Mouse (Mus musculus) heart, adult 9 months (tissue): Measurements from ENCODE around the gene Eng.

ENCODE experiments used
- DNase-seq, 2 experiments: peaks; one replicate each; pipeline ENCODE4 v3.0.0; 2022; ENCODE audit warnings: low spot score in 2 of 2

Gene Eng

DNA sequence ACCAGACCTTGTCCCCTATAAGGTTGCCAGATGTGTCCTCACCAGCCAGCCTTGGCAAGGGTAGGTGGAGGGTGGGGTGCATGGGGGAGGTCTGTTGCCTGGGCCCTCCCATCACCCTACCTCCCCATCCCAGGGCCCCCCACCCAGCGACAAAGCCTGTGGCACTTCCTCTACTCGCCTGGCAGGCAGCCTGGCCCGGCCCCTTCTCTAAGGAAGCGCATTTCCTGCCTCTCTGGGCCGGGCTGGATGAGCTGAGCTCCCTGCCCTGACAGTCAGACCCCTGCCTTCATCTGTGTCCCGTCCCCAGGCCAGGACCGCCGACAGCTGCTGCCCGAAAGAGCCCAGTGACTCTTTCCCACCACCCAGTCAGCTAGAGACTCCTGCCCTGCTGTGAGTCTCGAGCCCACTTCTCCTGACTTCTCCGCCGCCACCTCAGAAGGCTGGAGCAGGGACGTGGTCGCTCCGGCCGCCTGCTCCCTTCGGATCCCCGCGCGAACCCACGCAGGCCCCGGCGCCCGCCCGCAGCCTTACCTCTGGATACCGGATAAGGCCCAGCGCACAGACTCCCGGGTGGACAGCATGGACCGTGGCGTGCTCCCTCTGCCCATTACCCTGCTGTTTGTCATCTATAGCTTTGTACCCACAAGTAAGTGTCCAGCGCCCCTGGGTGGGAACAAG, at the start of gene Eng:
TSS of gene Eng (plus strand) at position 217 of the 678 bp plus-strand sequence.
- peak; percentile 90 to 93 for DNase-seq

DNA sequence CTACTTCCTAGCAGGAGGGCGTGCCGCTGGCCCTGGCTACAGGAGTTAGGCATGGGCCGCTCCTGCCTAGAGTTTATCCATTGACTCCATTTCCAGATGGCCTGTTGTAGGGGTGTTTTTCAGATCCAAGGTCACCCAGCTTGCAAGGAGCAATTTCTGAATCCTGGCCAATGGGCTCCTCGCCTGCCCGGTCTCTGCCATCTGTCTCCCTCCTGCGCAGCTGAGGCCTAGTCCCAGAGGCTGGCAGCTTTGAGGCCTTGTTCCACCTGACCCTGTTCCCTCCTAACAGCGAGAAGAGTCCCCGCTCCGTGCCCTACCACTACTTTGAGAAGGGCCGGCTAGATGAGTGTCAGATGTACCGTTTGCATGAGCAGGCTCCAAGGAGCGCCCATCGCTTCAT, 49.7 kb upstream of the Eng start:
- DNase-seq = no peak

DNA sequence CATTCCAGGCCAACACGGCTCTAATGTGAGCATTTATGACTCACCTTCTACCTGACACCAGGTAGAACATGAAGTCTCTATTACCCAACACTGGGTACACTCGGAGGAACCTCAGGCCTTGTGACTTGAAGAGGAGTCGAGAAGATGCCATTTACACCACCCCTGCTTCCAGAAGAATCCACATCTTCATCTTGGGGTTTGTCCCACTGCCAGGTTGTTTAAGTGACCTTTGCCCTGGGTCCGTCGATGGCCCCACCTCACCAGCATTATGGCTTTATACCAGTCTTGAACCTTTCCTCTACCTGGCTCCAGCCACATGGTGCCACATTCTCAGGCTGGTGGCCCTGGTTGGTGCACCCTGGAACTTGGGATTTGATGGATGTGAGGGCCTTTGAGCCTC, 49.1 kb upstream of the Eng start:
- DNase-seq = no peak

DNA sequence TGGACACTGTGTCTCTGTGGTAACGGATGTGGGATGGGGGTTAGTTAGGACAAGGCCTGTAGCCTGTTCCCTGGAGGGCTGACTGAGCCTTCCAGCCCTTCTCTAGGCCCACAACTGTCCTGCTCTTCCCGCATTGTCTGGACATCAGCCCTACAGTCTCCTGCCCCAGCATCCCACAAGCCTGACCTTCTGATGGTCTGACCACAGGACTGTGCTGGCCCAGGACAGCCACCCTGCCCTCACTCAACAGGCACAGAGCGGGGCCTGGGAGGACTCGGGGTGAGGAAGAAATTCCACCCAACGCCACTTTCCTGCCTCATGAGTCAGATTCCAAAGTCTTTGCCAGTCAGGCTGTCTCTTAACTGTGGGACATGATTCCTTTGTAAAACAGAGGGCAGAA, 48.7 kb upstream of the Eng start:
- no peak for DNase-seq

DNA sequence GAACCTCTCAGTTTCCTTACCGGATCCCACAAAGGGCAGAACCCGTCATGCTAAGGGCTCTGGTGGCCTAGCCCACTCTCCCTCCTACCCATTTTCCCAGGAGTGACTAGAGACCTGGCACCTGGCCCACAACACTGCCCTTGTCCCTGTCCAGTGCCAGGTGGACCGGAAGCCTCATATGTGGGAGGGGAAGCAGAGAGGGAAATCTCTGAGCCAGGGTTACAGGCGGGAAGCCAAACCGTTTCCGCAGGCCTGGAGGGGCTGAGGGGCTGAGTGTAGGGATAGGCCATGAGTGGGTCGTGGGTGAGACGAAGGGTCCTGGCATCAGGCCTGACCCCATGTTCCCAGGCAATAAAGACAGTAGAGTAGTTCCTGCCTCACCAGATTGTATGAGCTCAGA, 47.9 kb upstream of the Eng start:
- peak in 1 of 2 experiments; percentile 55 for DNase-seq

DNA sequence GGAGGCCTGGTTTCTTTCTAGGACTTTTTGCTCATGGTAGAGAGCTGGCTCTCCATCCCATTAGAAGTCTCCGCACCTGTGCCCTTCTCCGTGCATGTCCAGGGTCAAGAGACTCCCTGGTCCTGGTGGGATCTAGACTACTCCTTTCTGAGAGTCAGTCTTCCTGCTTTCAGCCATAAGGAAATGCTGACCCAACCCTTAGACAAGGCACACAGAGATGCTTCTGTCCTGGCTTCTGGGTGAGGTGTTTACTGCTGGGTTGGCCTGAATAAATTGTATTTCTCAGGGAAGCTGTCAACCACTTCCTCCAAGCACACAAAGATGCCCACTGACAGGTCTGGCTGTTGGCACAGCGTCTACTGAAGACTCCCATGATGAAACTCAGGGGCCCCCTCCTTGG, 47.0 kb upstream of the Eng start, which contains the start of gene St6galnac6:
TSS of gene St6galnac6 (plus strand) at position 301 of the 400 bp plus-strand sequence.
- no peak for DNase-seq

DNA sequence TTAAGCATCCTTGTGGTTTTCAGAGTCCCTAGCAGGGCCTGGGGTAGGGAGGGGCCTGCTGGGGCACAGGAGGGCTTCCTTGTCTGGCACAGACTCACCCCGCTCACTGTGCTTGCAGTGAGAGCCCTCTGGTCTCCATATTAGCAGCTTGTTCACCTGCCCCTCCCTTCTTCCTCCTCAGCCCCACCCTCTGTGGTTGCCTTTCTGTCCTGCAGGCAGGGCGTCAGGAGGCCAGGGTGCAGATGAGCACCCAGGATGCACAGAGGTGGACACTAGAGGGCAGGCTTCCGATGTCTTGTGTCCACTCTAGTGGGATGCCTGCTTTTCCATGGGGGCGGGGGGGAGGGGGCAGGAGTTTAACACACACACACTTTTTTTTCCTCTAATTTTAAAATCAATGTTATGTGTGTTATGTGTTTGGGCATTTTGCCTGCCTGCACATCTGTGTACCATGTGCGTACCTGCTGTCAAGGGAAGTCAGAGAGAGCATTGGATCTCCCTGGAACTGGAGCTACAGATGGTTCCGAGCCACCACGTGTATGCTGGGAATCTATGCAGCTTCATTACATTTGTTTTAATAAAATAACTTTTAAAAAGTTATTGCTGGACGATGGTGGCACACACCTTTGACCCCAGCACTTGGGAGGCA, 44.9 kb upstream of the Eng start:
- DNase-seq = no peak

DNA sequence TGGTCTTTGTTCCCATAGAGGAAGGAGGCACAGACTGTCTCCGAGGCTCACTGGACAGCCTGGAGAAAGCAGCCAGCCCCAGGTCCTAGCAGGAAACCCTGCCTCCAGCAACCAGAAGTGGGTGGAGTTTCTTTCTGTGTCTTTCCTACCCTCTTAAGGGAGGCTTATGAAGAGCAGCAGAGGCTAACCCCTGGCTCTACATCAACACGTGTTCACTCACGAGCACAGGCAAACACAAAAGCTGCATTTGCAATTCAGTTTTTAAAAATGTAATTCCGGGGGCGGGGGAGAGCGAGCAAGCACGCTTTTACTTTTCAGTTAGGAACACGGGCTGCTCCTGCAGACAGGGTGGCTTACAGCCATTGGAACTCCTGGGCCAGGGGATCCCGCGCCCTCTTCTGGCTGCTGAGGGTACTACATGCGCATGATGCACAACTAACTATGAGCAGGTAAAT, 43.8 kb upstream of the Eng start:
- DNase-seq = peak; percentile 90 to 92

DNA sequence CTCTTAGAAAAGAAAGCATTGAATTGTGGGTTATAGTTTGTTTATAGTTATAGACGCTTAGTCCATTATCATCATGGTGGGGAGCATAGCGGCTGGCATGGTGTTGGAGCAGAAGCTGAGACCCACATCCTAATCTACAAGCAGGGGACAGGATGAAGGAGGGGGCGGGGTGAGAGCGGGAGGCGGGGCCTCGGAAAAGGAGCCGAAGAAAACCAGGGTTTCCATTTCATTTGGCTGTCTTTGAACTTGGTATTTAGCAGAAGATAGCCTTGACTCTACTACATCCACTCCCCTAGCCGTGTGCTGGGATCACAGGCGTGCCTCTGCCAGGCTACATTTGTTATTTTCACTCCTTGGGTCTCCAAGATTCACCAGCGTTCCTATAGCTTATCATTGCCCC, 41.8 kb upstream of the Eng start:
- no peak for DNase-seq

DNA sequence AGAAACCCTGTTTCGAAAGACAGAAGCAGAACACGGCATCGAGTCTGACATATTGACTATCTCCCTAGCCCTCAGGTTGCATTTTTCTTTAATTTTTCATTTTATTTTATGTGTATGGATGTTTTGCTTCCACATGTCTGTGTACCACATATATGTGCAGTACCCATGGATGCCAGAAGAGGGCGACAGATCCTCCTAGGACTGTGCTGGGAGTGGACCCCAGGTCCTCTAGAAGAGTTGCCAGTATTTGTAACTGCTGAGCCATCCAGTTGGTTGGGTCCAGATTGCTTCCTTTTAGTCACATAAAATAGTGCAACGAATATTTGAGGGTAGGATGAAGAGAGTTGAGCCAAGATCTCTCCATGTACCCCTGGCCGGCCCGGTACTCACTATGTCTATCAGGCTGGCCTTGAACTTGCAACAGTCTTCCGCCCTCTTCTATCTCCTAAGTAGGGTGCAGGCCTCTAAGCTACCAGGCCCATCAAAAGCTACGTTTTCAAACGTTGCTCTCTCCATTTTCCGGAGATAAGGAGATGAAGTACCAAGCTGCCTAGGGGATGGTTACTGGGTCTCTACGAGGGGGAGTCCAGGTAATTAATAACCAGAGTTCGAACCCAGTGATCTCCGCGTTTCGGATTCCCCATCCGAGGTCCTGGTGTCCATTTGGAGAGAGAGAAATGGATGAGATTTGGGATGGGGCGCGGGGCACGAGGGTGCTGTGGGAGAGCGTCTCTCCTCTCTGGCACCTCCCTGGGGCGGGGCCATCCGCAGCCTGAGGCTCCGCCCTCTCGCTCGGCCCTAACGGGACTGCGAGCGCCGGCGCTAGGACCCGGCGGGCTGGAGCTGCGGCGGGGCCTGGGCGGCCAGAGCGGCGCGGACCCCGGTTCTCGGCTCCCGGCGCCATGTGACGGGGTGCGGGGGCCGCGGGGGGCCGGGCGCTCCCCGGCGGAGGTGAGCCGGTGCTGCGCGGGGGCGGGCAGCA, 39.9 kb upstream of the Eng start:
- DNase-seq = peak; percentile 85 to 89

DNA sequence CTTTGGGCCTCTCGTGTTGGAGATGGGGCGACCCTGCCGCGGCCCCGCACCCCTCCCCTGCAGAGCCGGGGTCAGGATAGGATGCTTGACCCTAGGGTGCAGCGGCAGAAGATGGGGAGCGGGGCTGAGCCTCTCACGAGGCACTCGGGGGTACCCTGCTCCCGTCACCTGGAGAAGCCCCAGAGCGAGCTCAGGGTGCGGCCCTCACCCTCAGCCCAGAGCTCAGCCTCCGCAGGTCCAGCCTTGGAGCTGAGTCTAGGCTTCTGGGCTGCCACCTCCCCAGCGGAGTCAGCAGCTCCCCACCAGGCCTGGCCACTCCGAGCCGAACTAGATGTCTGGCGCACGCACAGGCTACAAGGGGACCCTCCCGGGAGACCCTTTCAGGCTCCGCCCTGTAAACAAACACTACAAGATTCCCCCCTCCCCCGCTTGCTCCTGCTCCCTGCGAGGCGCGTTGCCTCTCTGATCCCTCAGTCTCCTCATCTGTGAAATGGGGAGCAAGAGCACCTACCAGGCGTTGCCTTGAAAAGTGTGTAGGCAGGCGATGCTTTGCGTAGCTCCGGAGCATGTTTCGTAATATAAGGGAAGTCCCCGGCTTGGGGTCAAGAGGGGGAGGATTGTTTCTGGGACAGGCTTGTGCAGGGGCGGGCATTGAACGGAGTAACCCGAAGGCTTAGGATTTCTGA, 39.0 kb upstream of the Eng start:
- peak; percentile 62 to 70 for DNase-seq

DNA sequence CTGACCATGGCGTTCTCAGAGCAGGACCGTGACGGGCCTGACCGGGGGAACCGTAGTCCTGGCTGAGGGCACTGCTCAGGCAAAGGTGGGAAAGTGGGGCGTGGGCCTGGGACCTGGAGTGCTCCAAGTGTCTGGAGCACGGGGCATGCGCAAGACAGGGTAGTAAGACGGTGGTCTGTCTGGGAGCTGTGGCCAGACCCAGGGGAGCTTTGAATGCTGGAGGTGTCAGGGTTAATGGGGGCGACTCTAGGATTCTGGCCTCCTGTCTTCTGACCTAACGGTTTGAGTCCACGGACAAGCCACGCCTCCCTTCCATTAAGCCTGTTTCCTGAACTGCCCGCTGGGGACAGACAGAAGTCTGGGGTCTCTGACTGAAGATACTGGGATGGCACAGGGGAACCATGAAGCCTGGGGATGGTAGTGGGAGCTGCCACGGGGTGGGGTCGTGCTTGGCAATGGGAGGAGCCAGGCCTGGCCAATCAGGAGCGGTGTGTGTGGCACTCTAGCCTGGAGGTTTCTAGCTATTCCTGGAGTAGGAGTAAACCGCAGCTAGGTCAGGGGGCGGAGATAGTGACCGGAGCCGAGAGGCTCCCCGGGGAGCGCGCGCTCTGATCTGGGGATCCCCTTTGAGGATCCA, 38.1 kb upstream of the Eng start:
- DNase-seq = peak; percentile 92

DNA sequence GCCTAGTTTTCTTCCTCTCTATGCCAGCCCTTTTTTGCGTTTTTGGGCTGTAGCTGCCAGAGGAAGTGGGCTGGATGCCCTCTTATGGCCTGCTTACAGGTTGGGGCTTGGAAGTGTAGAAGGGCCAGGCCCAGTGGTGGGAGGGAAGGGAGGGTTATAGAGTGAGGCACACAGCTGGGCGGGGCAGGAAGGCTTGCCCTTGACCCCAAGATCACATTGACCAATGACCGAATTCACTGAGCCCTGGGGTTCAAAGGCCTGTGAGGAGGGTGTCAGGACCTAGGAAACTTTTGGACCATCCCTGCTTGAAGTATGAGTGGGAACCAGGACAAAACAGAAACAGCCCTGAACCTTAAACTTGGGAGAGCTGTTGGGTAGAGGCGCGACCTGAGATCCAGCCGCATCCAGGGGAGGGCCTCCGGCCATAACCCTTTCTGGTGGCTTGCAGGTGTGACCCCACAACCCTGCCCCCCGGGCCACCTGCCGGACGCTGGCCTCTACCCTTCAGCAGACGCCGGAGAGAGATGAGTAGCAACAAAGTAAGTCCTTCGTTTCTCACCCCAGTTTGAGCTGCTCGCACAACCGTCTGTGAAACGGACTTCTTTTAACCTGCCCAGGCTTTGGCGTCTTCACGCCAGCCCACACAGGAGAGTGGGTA, 37.5 kb upstream of the Eng start:
- no peak for DNase-seq

DNA sequence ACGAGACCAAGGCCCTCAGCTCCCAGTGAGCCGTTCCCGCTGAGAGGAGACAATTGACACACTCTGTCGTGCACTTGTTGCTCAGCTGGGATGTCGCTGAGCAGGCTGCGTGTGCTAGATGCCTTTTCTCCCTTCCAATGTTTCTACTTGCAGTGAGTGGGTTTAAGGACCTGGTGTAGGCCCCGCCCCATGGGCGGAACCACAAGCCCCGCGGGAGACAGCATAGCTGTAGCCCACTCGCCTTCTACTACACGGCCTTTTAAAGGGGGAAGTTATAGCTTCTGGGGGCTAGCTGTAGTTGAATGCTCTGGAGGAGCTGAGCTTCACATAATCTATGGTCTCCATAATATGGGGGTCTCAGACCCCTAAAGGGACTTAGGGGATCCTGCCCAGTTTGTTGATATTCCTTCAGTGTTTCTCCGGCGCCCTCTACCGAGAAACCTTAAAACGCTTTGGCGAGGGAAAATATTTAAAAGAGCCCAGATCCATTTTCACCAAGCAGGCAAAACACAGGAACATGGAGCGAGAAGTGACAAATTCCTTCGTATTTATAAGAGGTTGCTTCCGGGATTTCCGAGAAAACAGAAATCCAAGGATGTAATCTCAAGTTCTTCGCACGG, 35.7 kb upstream of the Eng start:
- peak in 1 of 2 experiments; percentile 60 for DNase-seq

DNA sequence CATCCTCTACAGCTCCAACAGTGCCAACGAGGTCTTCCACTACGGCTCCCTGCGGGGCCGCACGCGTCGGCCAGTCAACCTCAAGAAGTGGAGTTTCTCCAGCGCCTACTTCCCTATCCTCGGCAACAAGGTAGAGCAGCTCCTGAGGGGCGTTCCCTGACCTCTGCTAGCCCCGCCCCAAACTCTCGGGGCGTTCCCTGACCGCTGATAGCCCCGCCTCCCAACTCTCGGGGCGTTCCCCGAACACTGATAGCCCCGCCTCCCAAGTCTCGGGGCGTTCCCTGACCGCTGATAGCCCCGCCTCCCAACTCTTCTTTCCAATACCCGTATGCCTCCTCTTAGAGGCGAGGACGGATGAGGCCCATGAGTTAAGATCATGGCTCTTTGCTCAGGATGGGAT, 34.1 kb upstream of the Eng start:
- DNase-seq = no peak

DNA sequence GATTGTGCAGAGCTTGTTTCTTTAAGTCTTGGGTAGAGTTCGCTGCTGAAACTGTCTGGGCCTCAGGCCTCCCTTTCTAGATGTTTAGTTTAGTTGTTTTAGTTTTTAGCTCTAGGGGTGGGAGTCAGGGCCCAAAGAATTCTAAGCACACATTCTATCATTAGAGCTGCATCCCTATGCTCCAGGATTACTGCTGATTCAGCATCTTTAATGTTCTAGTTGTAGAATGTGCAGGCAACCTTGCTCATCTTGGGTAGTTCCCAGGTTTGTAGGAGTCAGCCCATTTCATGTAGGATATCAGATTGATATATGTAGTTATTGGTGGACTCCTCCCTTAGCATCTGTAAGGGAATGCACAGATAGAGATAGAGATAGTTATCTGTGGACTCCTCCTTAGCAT, 29.3 kb upstream of the Eng start:
- no peak for DNase-seq

DNA sequence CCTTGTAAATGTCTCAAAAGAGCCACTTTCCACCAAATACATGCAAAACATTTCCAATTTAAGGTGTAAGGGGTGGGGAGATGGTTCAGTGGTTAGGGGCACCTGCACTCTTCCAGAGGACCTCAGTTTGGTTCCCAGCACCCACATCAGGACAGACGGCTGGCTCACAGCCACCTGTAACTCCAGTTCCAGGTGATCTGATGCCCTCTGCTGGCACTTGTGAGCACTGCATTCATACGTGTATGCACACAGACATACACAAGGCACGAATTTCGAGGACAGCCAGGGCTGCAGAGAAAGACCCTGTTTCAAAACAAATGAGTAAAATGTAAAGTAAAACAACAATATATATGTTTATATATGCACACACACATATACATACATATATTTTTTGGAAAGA, 28.8 kb upstream of the Eng start:
- DNase-seq = no peak

DNA sequence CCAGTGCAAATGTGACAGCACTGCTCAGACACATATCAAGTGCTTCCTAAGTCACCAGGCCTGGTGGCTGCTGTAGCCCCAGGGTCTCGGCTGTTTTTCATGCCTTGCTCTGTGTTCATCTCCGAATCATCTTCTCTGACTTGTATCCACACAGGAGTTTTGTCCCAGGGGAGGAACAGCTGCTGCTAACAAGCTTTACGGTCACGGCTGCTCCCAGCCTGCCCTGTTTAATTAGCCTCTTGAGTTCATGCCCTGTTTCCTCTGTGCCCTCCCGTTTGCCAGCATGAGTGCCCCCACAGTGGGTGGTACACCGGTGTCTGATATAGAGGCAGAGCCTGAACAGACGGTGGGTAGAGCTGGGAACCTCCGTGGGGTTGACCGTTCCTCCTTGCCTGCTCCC, 28.3 kb upstream of the Eng start:
- no peak for DNase-seq

DNA sequence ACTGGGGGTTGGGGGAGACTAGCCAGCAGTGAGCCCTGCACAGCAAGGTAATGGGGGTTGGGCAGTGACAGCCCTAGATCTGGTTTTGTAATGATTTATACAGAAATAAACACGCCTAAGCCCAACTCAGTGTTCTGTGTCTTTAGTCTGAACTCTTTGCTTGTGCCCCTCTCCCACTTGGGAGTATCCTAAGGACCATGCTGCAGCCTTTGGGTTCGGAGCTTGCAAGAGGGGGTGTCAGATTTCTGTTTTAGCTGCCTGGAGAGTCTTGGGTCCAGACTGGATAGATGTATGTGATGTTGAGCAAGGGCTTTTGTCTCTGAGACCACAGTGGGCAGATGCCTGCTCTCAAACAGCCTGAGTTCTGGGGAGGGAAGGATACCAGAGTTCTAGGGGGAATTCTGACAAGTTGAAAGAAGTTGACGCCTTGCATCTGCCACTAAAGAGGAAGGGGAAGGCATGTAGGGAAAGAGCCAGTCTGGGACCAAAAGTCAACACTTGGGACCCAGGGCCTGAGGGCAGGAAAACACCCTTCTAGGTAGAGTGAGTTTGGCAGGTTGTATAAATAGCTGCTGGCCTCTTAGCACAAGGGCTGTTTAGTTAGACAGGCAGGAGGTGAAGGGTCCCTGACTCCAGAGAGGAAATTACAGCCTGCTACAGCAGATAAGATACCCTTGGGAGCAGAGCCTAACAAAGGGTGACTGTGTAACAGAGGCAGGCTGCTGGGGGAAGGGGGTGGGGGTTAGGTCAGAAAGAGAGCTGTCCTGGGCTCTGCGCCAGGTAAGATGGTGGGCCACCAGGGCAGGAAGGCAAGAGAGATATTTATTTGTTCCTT, 25.5 kb upstream of the Eng start:
- DNase-seq = peak; percentile 86 to 94
